Mouse (Mus musculus) adrenal gland, postnatal 4 days (tissue): ENCODE measurements around the gene Glcci1. TPM values are rescaled to one million over a fixed set of nuclear protein-coding genes. Genes with fewer than 3 reads are reported as not detected.

Experiments used
- DNase-seq, 2 experiments: peaks; one replicate each; pipeline ENCODE4 v3.0.0; 2021 to 2022; ENCODE audit warnings: low spot score in 2 of 2, mixed read lengths in 2 of 2
- long read RNA-seq, 2 experiments: library from polyadenylated mRNA; stranded (forward); transcript quantifications; one replicate each; pipeline ENCODE4 v2.0.0; 2021
- total RNA-seq, 2 experiments: library from RNA; stranded (reverse); gene quantifications; 2 replicates each; pipeline ENCODE4 v1.2.3; 2021

Glcci1 gene
- 10 to 100 TPM; 31.6 to 33.3 TPM for total RNA-seq
- long read RNA-seq, experiment 1, partial matches to known transcripts = 0 of 2 reads
- long read RNA-seq, experiment 1, other reads (novel, unspliced or antisense) = 2 of 2 reads
- long read RNA-seq, experiment 2, partial matches to known transcripts = 0 of 6 reads
- long read RNA-seq, experiment 2, other reads (novel, unspliced or antisense) = 6 of 6 reads

DNA sequence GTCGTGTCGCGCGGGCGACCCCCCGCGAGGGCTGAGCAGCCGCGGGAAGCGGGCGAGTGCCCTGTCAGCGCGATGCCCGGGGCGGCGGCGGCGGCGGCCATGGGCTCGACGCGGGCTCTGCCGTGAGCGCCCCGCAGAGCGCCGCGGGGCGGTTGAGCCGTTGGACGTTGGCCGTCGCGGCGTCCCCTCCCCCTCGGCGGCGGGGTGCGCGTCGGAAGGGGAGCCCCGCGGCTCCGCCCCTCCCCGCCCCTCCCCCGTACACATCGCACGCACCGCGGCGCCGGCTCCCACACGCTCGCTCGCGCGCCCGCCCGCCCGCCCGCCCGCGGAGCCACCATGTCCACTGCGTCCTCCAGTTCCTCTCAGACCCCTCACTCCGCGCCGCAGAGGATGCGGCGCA, at the start of gene Glcci1:
TSS of gene Glcci1 (plus strand) at position 50 of the 400 bp plus-strand sequence.
- peak in 1 of 2 experiments; percentile 38 for DNase-seq

DNA sequence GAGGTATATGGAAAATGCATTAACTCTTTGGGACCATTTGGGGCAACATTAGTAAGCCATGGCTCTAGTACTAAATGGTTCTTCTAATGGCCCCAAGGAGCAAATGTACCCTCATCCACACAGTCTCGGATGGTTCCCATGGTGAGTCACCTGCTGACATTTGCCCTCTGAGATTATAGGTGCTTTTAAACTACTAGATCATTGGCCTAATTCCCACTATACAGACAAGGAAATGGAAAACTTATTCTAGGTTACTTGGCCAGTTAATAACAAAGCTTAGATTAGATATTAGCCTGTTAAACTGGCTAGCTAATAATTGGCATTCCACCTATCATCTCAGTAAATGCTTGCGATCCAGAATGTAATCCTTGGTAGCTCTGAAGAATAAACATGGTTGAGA, 47.0 kb upstream of the Glcci1 start:
- DNase-seq = no peak

DNA sequence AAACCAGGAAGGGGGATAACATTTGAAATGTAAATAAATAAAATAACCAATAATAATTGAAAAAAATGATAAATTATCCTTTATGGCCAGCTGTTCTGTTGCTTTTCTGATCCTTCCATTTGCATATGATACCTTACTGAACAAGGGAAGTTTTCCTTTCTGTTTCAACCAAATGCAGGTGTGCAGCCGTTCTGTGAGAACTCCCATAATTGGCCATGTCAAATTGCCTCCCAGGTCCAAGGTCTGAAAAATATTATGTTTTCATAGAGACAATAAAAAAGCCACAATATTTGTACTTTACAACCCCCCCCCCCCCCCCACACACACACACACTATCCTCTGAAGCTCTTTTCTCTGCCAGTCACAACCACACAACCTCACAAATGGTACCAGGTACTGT, 44.0 kb upstream of the Glcci1 start:
- DNase-seq = no peak

DNA sequence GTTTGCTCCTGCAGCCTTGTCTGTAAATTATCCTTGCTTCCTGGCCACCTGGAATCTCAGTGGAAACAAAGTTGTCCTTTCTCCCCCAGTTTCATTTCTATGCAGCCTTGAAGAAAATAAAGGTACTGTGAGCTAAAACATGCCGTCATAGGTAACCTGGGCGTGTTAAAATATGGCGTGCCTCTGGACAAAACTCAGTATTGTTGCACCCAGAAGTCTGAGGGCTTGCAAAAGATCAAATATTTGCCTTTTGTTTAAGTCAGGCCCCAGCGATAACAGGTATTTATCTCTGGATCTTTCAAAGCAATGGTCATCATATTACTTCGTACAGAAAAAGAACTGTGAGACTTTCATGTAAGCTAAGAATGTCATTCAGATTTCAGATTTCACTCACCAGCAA, 43.4 kb upstream of the Glcci1 start:
- DNase-seq = no peak

DNA sequence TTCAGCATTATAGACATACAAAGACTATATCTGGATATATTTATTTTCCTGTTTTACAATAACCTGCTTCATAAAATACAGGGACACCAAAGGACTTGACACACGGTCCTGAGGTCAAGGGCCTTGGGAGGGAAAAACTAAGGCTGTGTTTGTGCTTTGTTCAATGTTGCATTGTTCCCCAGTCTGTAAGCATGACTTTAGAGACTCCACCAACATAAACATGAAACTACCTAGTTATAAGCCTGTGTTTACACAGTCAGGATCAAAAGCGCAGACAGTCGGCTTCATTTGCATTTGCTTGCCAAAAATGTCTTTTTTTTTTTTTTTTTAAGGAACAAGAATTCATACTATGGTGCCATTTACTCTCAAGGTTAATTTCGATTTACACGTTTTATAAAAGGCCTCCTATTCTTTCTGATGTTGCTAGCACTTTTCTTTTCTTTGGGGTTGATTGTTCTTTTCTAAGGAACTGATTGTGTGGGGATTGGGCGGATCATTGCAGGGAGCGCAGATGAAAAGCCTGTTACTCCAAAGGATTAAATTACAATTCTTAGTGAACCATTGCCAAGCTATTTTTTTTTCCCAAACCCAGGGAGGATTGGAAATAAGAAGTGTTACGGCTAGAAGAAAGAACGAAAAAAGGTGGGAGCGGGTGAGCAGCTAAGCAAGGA, 41.6 kb upstream of the Glcci1 start:
- no peak for DNase-seq

DNA sequence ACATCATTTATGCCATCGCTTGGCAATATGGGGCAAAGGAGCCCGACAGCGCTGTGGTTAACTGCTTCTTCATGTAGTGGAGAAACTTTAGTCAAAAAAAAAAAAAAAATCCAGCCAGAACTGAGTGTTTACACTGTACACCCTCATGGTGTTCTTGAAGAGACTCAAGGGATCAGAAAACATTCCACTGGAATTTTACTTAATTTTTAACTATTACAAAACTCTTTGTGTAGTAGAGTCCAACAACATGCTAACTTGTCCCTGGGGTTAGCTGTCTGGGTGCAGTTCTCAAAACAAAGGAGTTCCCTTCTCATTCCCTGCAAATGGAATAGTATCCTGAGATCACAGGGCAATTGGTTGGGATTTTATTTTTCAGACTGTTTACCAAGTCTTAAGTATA, 39.5 kb upstream of the Glcci1 start:
- no peak for DNase-seq

DNA sequence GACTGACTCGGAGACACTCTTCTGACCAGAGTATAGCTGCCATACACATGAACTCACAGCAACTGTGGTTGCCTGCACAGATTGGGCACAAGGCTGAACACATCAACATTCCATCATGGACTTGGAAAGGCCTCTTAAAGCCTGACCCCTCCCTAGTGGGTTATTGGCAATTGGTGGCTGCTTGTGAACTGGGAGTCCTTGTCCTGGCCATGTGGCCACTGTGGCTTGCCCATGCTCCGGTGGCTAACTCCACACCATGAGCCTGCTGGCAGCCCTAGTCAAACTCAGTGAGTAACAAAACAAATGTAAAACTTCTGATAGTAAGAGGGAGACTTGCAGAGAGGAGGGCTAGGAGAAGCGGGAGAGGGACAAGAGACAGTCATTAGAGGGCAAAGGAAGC, 37.3 kb upstream of the Glcci1 start:
- no peak for DNase-seq

DNA sequence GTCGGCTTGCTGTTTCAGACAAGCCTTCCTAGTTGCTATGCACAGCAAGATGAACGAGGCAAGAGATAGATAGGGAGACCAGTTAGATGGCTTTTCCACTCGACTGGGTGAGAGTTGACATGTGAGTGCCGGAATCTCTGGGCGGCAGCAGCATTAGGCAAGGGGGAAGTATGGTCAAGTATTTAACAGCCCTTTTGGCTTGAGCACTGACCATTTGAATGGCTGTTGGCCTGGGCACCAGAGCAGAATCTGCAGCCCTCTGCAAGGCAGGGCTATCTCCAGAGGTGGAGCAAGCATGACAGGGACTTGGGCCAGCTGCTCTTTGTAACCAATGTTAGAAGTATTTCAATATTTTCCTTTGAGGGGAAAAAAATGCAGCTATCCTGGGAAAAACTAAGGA, 36.5 kb upstream of the Glcci1 start:
- DNase-seq = no peak

DNA sequence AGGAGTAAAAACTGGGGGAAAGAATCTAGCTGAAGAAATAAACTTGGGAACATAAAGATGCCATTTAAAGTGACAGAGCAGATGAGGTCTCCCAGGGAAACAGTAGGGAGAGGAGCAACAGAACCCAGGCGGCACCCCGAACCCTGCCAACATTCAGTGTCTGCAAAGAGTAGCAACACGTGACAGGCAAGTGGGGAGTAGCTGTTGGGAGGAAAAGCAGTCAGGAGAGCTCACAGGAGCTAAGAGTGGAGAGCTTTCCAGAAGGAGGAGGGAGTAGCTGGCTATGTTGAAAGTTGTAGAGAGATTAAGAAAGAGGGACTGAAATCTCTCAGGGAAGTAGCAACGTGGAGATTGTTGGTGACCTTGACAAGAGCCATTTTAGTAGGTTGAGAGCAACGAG, 35.9 kb upstream of the Glcci1 start:
- no peak for DNase-seq

DNA sequence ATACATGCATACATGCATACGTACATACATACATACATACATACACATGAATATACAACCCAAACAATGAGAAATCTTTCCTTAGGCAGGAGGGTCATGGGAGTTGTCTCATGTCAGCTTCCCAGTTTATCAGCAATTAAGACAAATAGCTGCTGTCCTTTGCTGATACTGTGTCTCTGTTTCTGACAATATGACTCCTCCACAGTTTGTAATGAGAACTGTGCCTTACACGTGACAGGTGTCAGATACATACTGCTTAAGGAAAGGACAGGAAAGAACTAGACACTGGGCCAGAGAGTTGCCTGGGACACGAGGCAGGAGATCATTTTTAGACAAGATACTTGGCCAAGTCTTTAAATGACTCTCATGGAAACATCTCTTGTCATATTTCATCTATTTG, 35.1 kb upstream of the Glcci1 start:
- DNase-seq = no peak

DNA sequence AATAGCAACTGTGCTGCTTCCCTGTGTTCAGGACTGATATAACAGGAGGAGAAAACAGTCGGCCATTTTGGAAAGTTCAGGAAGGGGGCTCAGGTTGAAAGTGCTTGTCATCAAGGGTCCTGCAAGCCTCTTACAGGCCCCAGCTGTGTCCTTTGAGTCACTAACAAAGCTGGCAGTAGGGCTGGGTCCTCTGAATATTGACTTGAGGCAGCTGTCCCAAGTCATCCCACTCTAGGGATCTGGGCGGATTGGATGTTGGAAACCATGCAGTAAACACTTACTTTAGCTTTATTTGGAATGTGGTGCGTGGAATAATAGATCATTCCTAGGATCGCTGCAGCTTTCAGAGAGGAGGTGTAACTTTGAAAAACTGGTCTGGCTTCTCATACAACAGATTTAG, 34.6 kb upstream of the Glcci1 start:
- DNase-seq = no peak

DNA sequence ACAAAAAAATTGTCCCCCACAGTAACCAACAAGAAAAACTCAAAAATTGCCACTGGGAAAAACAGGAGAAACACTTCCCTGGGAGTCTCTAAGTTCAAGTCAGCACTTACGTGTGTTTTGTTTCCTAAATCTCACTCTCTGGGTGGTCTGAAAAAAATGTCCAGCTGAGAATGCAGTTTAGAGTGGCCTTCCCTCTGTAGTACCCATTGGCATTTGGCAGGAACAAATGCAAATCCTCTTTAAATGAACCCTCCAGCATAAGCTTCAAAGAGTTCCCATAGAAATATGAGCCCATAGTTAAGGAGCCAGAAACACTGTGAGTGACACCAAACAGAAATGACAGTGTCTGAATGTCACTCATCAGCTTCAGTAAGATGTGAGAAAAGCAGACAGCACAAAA, 30.2 kb upstream of the Glcci1 start:
- no peak for DNase-seq

DNA sequence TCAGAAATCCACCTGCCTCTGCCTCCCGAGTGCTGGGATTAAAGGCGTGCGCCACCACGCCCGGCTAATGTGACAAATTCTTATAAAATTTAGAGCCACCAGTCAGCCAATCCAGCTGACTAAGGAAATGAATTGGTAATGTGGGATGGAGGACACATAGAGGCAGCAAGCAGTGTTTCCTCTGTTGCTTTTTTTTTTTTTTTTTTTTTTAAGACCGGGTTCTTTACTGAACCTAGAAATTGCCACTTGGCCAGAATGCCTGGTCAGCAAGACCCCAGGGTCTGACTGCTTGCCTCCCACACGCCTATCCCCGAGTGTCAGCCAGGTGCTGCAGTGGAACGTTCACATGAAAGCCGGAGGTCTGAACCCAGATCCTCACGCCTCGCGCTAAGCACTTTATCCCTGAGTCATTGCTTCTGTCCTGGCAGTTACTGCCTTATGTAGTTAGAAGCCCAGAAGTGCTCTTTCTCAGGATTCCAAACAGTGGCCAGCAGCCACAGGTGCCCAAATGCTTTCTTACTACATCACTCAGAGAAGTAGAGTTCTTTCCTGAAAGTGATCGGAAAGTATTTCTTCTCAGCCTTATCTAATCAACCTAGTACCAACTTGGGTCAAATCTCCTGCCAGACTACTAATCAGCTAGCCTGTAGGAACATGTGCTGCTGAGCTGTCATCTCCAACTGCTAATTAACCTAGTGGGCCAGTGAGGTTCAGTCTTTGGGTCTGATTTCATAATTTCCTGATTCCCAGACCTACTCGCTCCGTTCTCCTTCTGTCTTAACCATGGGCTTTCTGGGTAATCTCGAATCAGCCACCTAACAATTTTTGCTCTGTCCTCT, 24.7 kb upstream of the Glcci1 start:
- DNase-seq = no peak

DNA sequence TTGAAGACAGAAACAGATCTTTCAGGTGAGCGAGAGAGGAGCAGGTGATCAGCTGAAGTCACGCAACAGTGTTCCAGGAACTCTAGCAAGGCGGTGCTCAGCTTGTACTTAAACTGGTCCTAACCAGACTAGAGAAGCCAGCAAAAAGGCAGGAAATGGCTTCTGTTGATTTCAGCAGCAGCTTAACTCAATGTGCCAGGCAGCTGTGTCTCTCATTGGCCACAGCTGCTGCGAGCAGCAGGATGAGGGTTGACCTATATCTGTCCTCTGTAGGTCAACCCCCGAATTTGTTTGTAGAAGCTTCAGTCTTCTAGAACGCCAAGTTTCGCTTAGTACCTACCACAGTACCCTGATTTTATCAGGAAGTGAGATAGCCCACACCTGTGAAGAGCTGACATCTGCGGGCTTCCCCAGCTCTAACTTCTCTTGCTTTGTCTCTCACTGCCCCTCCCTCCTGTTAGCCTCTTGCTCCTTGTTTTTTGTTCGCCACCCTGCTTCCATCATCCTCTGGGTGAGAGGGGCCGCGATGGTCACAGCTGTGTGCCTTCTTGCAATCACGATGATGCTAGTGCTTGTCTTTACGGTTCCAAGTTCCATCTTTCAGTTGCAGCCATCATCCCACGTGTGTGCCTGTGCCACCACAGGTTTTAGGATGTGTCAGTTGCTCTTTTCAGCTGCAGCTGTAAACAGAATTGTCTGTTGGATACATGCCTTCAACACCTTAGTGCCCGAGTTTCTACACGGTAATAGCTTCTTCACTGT, 23.8 kb upstream of the Glcci1 start:
- no peak for DNase-seq

DNA sequence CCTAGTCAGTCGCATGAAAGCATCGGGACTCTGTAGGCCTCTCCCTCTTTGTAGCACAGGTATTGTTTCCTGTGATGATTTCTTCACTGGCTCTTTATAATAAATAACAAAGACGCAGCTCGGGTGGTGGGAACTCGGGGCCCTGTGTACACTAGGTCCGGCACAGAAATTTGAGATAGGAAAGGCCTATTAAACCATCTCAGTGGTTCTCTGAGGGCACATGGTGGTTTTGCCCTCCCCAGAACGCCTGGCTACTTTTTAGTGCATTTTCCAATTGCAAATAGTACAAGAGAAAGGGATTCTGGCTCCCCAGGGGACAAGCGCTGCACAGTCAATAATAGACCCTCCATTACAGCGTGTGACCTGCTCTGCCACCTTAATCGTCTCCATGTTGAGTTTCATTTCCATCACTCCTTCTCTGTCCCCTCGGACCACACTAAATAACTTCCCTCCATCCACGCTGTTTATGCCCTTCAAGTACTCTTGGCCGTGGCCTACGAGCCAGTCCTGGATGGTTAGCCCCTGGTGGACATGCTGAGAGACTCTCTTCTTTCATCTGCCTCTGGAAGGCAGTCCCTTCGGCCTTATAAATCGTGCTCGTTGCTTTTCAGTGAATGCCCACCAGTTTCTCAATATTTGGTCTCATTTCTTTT, 22.9 kb upstream of the Glcci1 start:
- DNase-seq = no peak

DNA sequence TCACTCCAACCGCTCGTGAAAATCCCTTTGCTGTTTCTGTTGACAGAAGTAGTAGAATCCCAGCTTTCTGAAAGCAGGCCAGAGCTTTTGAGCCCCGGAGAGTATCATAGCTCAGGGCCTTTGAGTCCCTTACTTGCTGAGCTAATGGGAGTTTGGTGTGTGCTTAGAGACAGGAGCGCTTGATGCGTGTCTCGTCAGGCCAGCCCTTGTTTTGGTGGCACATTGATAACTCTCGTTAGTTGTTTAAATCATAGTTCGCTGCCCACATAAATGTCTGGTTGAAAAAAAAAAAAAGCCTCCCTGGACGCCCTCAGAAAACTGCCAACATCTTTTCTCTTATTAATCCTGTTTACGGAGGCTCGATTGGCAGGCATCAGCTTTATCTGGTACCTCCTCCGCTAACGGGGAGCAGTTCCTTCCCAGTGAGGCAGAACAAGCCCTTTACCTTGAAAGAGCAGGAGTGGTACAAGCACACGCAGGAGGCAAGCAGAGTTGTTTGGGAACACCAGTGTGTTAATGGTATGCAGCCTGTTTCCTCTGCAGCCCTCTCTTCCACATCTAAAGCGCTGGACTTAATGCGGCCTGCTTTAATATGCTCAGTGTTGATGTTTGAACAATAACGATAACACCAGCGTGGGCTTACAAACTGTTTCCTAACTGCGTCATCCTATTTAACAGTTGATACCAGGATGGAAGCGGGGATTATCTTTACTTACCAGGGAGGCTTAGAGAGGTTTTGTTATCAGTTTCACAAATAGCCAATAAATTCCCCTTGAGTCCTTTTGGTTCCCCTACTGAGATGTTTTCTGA, 22.2 kb upstream of the Glcci1 start:
- DNase-seq = no peak

DNA sequence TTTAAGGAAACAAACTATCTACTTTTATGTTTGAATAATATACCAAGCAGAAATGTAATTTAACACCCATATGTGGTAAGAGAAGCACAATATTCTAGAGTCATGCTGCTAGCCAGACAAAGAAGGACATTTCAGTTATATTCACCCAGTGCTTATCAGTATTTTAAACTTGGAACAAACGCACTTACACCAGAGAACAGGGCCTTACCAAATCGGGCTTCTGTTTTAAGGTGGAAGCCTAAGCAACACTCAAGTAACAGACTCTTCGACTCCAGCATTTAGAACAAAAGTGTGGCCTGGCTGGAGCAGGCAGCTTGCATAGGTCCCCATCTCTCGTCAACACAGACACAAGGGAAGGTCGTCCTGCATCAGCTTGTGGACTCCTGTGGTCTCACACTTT, 21.2 kb upstream of the Glcci1 start:
- DNase-seq = no peak

DNA sequence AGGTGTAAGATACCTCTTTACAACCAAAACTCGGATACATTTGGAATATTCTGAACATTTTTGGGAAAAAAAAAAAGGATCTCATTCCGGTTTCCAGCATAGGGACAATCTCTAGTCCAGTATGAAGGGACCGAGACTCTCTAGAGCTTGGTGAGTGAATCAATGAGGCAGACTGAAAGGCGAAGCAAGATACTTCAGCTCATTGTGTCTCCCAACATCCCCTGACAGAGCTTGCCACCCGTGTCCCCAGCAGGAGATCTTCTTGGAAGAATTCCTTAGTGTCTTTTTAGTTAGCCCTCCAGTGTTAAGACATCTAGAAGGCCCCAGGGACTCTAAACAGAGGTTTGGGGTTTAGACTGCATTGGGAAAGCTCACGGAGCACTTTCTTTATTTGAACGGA, 20.1 kb upstream of the Glcci1 start:
- no peak for DNase-seq

DNA sequence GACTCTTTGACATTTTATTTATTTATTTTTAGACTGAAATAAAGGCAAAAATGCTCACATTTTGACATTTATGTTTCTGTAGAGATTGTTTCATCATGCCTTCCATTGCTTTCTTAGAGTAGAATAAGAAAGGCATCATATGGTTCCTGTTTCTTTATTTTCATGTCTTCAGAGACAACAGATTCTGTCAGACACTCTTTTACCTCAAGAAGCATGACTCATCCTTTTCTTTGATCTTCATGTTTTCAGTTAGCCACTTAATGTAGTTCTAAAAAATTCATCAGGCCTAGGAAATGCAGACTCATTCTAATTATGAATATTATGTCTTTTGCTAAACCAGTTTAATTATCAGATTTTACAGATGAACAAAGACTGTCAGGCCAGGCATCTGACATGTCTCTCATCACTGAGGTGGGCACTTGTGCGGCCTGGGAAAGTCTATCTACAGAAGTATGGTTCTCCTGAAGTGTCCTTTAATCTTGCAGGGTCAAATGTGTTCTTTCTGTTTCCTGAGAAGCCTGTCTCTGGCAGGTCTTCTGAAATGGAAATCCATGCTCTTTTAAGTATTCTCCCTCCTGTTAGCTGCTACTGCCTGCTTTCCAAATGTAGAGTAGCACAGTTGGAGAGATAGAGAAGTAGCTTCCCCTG, 19.3 kb upstream of the Glcci1 start:
- no peak for DNase-seq

DNA sequence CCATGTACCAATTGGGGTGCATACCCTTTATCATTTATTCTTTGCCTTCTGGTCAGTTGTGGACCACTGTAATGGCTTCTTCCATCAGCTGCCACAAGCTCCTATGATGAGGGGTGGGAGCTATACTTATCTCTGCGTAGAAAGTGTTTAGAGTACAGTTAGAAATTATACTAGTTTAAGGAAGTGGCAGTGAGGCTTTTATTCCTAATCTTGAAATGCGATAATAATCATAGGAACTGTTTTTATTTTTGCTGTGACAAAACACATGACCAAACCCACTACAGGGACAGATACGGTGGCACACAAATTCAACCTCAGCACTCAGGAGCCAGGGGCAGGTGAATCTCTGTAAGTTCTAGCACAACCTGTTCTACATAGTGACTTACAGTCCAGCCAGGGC, 17.2 kb upstream of the Glcci1 start:
- DNase-seq = no peak
